Mouse (Mus musculus): ENCODE measurements at regions not wholly inside any gene's neighbourhood (a gene's known extent, or its start where the extent isn't known, plus 50 kb on each side); places are given as distances from the start of the nearest gene placed in this dataset.

- TF ChIP-seq GATA1 (IDR thresholded peaks at IDR 0.05; ENCODE audit: low read length), result no peak
- no peak for TF ChIP-seq TAL1 (IDR thresholded peaks at IDR 0.05; ENCODE audit: low read length)
Measured at GRCm38 (mm10) chr12:77067115-77067514, 105.1 kb upstream of the Max start.

Measured in erythroblast, embryonic 14.5 days (primary cell).